Mouse (Mus musculus): Measurements from ENCODE around the gene Disc1. TPM values are rescaled to one million over a fixed set of nuclear protein-coding genes. Genes with fewer than 3 reads are reported as not detected.

The Disc1 gene
- total and polyA plus RNA-seq, 3 experiments, result 0.75 to 2.2 TPM; not detected in 1

- no peak for DNase-seq (ENCODE audit: low read depth, low spot score)
- no peak overlapping the region for H3K4me3 ChIP-seq (ENCODE audit: control insufficient read depth in 1 of 2, insufficient read depth in 1 of 2, low read depth in 2 of 2, low read length in 2 of 2)
- H3K36me3 ChIP-seq (ENCODE audit: control insufficient read depth in 1 of 2, insufficient read depth in 2 of 2, low read length in 2 of 2), result no peaks in the 10 kb centered on the region
- H3K9ac ChIP-seq (ENCODE audit: control insufficient read depth, low read depth, low read length, poor library complexity, severe bottlenecking), result no peak overlapping the region
- H3K4me1 ChIP-seq (ENCODE audit: control insufficient read depth in 1 of 2, insufficient read depth in 2 of 2, low read length in 2 of 2), result no peaks in the 10 kb centered on the region
- H3K27ac ChIP-seq (ENCODE audit: control insufficient read depth, low read depth, low read length), result no peak overlapping the region
- no peaks in the 10 kb centered on the region for H3K9me3 ChIP-seq (replicated peaks; ENCODE audit: insufficient read depth, low read length)
- no peak for TF ChIP-seq RCOR1 (IDR thresholded peaks at IDR 0.05; ENCODE audit: low read depth, low read length)
- no peak for TF ChIP-seq GATA1 (IDR thresholded peaks at IDR 0.05; ENCODE audit: low read depth, low read length)
- TF ChIP-seq RAD21 (IDR thresholded peaks at IDR 0.05; ENCODE audit: low read depth, low read length), result no peak
- TF ChIP-seq ZNF384 (IDR thresholded peaks at IDR 0.05; ENCODE audit: low read depth, low read length), result no peak
- no peak for TF ChIP-seq NELFE (IDR thresholded peaks at IDR 0.05; ENCODE audit: low read depth, low read length)
- no peak for TF ChIP-seq CTCF (IDR thresholded peaks at IDR 0.05 in 2 of 3, conservative IDR thresholded peaks at IDR 0.05 in 1 of 3; ENCODE audit: control insufficient read depth in 1 of 3, insufficient read depth in 1 of 3, low read depth in 2 of 3, low read length in 3 of 3, poor library complexity in 1 of 3, severe bottlenecking in 1 of 3)
- no peak for TF ChIP-seq NRF1 (IDR thresholded peaks at IDR 0.05; ENCODE audit: insufficient read depth, low read depth, low read length, poor library complexity, severe bottlenecking)
- TF ChIP-seq KAT2A (conservative IDR thresholded peaks at IDR 0.05; ENCODE audit: low read depth, low read length), result no peak
- no peaks in the 10 kb centered on the region for H3K79me2 ChIP-seq (ENCODE audit: control insufficient read depth, insufficient read depth, low read length, poor library complexity)
- H3K27me3 ChIP-seq (ENCODE audit: control insufficient read depth in 1 of 2, insufficient read depth in 2 of 2, low read length in 2 of 2), result no peaks in the 10 kb centered on the region
Observed at GRCm38 (mm10) chr8:125230526-125231131, 176.6 kb downstream of the Disc1 start.

DNA sequence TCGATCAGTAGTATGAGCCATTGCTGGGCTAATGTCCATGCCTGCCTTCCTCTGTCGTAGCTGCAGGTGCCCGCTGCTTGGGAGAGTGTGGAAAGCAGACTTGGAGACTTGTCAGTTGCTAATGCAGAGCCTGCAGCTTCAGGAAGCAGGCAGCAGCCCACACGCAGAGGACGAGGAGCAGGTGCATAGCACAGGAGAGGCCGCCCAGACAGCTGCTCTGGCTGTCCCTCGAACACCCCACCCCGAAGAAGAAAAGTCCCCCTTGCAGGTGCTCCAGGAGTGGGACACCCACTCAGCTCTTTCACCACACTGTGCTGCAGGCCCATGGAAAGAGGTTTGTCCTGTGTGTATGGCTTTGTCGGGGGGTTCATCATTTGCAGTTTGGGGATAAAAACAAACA, 178.7 kb downstream of the Disc1 start:
- Histone ChIP-seq H3K4me1 (ENCODE audit: control insufficient read depth in 1 of 2, insufficient read depth in 2 of 2, low read length in 2 of 2) (no peaks in the 10 kb centered on the region), H3K27me3 (ENCODE audit: control insufficient read depth in 1 of 2, insufficient read depth in 2 of 2, low read length in 2 of 2) (no peaks in the 10 kb centered on the region), H3K36me3 (ENCODE audit: control insufficient read depth in 1 of 2, insufficient read depth in 2 of 2, low read length in 2 of 2) (no peaks in the 10 kb centered on the region), H3K9me3 (replicated peaks; ENCODE audit: insufficient read depth, low read length) (no peaks in the 10 kb centered on the region), H3K9ac (ENCODE audit: control insufficient read depth, low read depth, low read length, poor library complexity, severe bottlenecking) (no peak overlapping the region), H3K4me3 (ENCODE audit: control insufficient read depth in 1 of 2, insufficient read depth in 1 of 2, low read depth in 2 of 2, low read length in 2 of 2) (no peak overlapping the region), H3K79me2 (ENCODE audit: control insufficient read depth, insufficient read depth, low read length, poor library complexity) (no peaks in the 10 kb centered on the region), H3K27ac (ENCODE audit: control insufficient read depth, low read depth, low read length) (no peak overlapping the region)
- no peak for DNase-seq (ENCODE audit: low read depth, low spot score)
- TF ChIP-seq TAL1 (IDR thresholded peaks at IDR 0.05; ENCODE audit: low read length) (no peak), RCOR1 (IDR thresholded peaks at IDR 0.05; ENCODE audit: low read depth, low read length) (no peak), UBTF (IDR thresholded peaks at IDR 0.05; ENCODE audit: borderline replicate concordance, insufficient read depth, low read depth, low read length) (no peak), SMC3 (IDR thresholded peaks at IDR 0.05; ENCODE audit: low read depth, low read length) (no peak), GATA1 (IDR thresholded peaks at IDR 0.05; ENCODE audit: low read depth, low read length) (no peak), SIN3A (IDR thresholded peaks at IDR 0.05; ENCODE audit: low read length) (no peak), MXI1 (IDR thresholded peaks at IDR 0.05; ENCODE audit: low read depth, low read length) (no peak), MAZ (IDR thresholded peaks at IDR 0.05; ENCODE audit: low read depth, low read length) (no peak), HCFC1 (IDR thresholded peaks at IDR 0.05; ENCODE audit: low read depth, low read length) (no peak), NELFE (IDR thresholded peaks at IDR 0.05; ENCODE audit: low read depth, low read length) (no peak), MEF2A (IDR thresholded peaks at IDR 0.05; ENCODE audit: extremely low read depth, insufficient replicate concordance, low read depth, low read length, poor library complexity, severe bottlenecking) (no peak), EP300 (IDR thresholded peaks at IDR 0.05; ENCODE audit: low read depth in 1 of 2, low read length in 2 of 2) (no peak), MYB (IDR thresholded peaks at IDR 0.05; ENCODE audit: low read depth, low read length) (no peak), JUND (IDR thresholded peaks at IDR 0.05; ENCODE audit: low read depth, low read length) (no peak), ETS1 (IDR thresholded peaks at IDR 0.05; ENCODE audit: low read depth, low read length) (no peak), GABPA (IDR thresholded peaks at IDR 0.05; ENCODE audit: low read depth, low read length) (no peak)
